7 mouse cellular contexts compared by ENCODE assay signal in the genomic region with DNA sequence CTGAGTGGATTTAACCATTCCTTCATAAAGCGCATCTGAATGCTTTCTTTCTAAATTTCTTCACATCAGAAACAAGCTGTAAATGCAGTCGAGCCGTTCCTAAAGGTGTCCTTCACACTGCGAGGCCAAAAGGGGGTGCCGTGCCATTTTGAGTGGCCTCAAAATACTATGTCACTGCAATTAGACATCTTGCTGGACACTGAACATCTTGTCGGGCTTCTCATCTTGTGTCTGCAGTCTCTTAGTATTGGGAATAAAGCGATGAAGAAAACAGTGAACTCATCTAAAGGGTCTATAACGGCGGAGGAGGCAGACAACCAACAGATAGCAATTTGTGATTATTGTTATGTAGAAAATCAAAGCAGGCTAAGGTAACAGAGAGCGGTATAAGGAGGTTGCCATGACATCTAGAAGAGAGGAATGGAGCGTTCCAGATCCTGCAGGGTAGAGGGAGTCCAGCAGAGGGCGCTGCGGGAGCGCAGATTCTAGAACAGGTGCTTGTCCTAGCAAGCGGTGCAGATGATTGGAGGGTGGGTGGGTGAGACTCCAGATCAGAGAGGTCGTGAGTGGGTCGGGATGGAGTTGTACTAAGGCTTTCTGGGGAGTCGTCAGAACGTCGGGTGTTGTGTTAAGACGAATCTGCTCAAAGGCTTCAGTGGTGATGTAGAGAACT. TPM values are rescaled to one million over a fixed set of nuclear protein-coding genes. Genes with fewer than 3 reads are reported as not detected.
DNase-seq lines count a peak whose midpoint lies in the region; ATAC-seq lines count a peak whose summit lies in the region.

No protein-coding gene starts in this region.

- no peak overlapping the region for H3K4me2 ChIP-seq in limb, embryonic 11.5 days (ENCODE audit: low read depth, severe bottlenecking)
- H3K4me2 ChIP-seq in midbrain, embryonic 16.5 days (ENCODE audit: low read length): peak overlapping the region; percentile 42

- no peaks in the 10 kb centered on the region for H3K27me3 ChIP-seq in limb, embryonic 11.5 days (ENCODE audit: control insufficient read depth, insufficient read depth, low read length)
- H3K27me3 ChIP-seq in midbrain, embryonic 16.5 days (ENCODE audit: control insufficient read depth, insufficient read depth, low read depth, low read length): no peaks in the 10 kb centered on the region

- H3K4me1 ChIP-seq in limb, embryonic 11.5 days (ENCODE audit: control insufficient read depth, insufficient read depth, low read length): no peaks in the 10 kb centered on the region
- peaks cover 9% of the 10 kb centered on the region for H3K4me1 ChIP-seq in midbrain, embryonic 16.5 days (ENCODE audit: control insufficient read depth, insufficient read depth, low read length)

- H3K9ac ChIP-seq in limb, embryonic 11.5 days (ENCODE audit: low read length): no peak overlapping the region
- H3K9ac ChIP-seq in midbrain, embryonic 16.5 days (ENCODE audit: low read depth, low read length): peak overlapping the region; percentile 23

- ATAC-seq in limb, embryonic 11.5 days (ENCODE audit: insufficient number of reproducible peaks, low FRiP score, low TSS enrichment, low read depth): peak; percentile 53; the same call in 1 of the 2 replicates
- ATAC-seq in midbrain, embryonic 16.5 days: peak; percentile 85

- H3K36me3 ChIP-seq in limb, embryonic 11.5 days (ENCODE audit: control insufficient read depth, insufficient read depth, low read length): no peaks in the 10 kb centered on the region
- H3K36me3 ChIP-seq in midbrain, embryonic 16.5 days (ENCODE audit: control insufficient read depth, insufficient read depth, low read length): no peaks in the 10 kb centered on the region

- no peak overlapping the region for H3K27ac ChIP-seq in limb, embryonic 11.5 days (replicated peaks; ENCODE audit: low read depth, low read length)
- H3K27ac ChIP-seq in midbrain, embryonic 16.5 days (ENCODE audit: low read length): peak overlapping the region; percentile 60

- DNase-seq in adipocyte (ENCODE audit: low spot score): peak; percentile 49
- DNase-seq in cerebellum, postnatal 4 days (ENCODE audit: low spot score in 2 of 2): peak; percentile 84 to 91
- peak; percentile 19 for DNase-seq in gastrocnemius, postnatal 25 days
- peak; percentile 31 to 75 for DNase-seq in kidney, adult 8-10 months
- DNase-seq in limb, embryonic 11.5 days (ENCODE audit: low spot score): peak; percentile 92
- DNase-seq in spleen, postnatal 14 days (ENCODE audit: low spot score in 2 of 2): peak; percentile 29 to 45

- H3K4me3 ChIP-seq in limb, embryonic 11.5 days (ENCODE audit: low read depth, low read length): no peak overlapping the region
- H3K4me3 ChIP-seq in midbrain, embryonic 16.5 days (ENCODE audit: low read depth, low read length): peak overlapping the region; percentile 10; the same call in 1 of the 2 replicates

- WGBS in limb, embryonic 11.5 days: 21% methylated on average over 21 of the region's 21 CpGs
- WGBS in midbrain, embryonic 16.5 days: 14% methylated on average over 21 of the region's 21 CpGs

- no peaks in the 10 kb centered on the region for H3K9me3 ChIP-seq in limb, embryonic 11.5 days (ENCODE audit: control insufficient read depth, low read length)
- no peaks in the 10 kb centered on the region for H3K9me3 ChIP-seq in midbrain, embryonic 16.5 days (replicated peaks; ENCODE audit: control insufficient read depth, low read length, poor library complexity, severe bottlenecking)

RNA-seq across cellular contexts. Expression of a gene that starts 15.6 kb away (rescaled TPM):
- not detected for total RNA-seq in gastrocnemius, postnatal 25 days (2021)
- 0.12 TPM in 1 of 2 replicates, not detected in the other for polyA plus RNA-seq in limb, embryonic 11.5 days (2014; fragmentation: Nextera tagmentation; extraction: Ambion mirVana)
- polyA plus RNA-seq in midbrain, embryonic 16.5 days (2015; fragmentation: Nextera tagmentation; extraction: Ambion mirVana): 0.39 and 0.49 TPM in 2 replicates

RNA-seq across cellular contexts. Expression of a gene that starts 55.4 kb away (rescaled TPM):
- total RNA-seq in gastrocnemius, postnatal 25 days (2021): 10 to 100 TPM in 1 of 2 experiments, 1 to 10 TPM in 1; 8.2 to 10.8 TPM
- 5.2 and 6.9 TPM in 2 replicates for polyA plus RNA-seq in limb, embryonic 11.5 days (2014; fragmentation: Nextera tagmentation; extraction: Ambion mirVana)
- 1.0 and 1.7 TPM in 2 replicates for polyA plus RNA-seq in midbrain, embryonic 16.5 days (2015; fragmentation: Nextera tagmentation; extraction: Ambion mirVana)

Comparison
In these comparisons a context has a peak if more than half of its experiments do, and no peak if none do; other contexts are left out.
1. DNase-seq: peak in every context shown above with its lines; median percentile 92 in limb, embryonic 11.5 days; 88 in cerebellum, postnatal 4 days; 53 in kidney, adult 8-10 months; 49 in adipocyte; 37 in spleen, postnatal 14 days; 19 in gastrocnemius, postnatal 25 days.